Mouse (Mus musculus): ENCODE results near the gene Npepps. TPM values are rescaled to one million over a fixed set of nuclear protein-coding genes. Genes with fewer than 3 reads are reported as not detected.
"Not testable (repeated sequence)": the region's sequence is repeated elsewhere in the genome, so short reads cannot be mapped to it uniquely, and the experiment has no call there.

The Npepps gene
- polyA plus RNA-seq, 1 experiment from 2014 or later, result 99.8 TPM

DNA sequence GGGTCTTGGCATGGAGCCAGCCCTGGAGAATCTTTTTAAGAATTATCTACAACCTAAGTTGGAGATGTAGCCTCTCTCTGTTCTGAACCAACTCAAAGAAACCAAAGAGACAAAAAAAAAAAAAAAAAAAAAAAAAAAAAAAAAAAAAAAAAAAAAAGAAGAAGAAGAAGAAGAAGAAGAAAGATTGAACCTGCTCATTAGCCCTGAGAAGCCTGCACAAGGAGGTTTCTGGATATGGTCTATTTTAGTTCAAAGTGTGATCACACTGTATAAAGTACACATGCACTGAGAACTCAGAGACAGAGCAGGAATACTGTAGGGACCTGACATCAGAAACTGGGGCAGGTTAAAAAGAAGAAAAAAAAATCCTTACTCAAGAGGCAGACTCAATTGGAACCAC lies 7.2 kb upstream of the Npepps start:
- Histone ChIP-seq H3K27me3 (no peaks in the 10 kb centered on the region), H3K4me1 (peaks cover 8% of the 10 kb centered on the region; the same call in 1 of the 2 replicates), H3K9me3 (no peaks in the 10 kb centered on the region), H3K36me3 (no peaks in the 10 kb centered on the region), H3K4me3 (no peak overlapping the region), H3K27ac (no peak overlapping the region), H3K4me2 (replicated peaks) (no peak overlapping the region), H3K9ac (no peak overlapping the region)
- no peak for ATAC-seq (ENCODE audit: insufficient number of reproducible peaks, insufficient read depth, low FRiP score, low TSS enrichment)

GRCm38 (mm10) chr11:97286973-97287372 lies 6.5 kb upstream of the Npepps start:
- no peaks in the 10 kb centered on the region for H3K36me3 ChIP-seq
- no peaks in the 10 kb centered on the region for H3K9me3 ChIP-seq
- no peak overlapping the region for H3K27ac ChIP-seq
- H3K4me2 ChIP-seq (replicated peaks), result no peak overlapping the region
- H3K9ac ChIP-seq, result no peak overlapping the region
- ATAC-seq (ENCODE audit: insufficient number of reproducible peaks, insufficient read depth, low FRiP score, low TSS enrichment), result no peak
- H3K27me3 ChIP-seq, result no peaks in the 10 kb centered on the region
- WGBS, result 45% methylated on average over 6 of the region's 6 CpGs
- H3K4me1 ChIP-seq, result peaks cover 8% of the 10 kb centered on the region; the same call in 1 of the 2 replicates
- no peak overlapping the region for H3K4me3 ChIP-seq

GRCm38 (mm10) chr11:97285852-97286775 lies 5.7 kb upstream of the Npepps start:
- no peak for ATAC-seq (ENCODE audit: insufficient number of reproducible peaks, insufficient read depth, low FRiP score, low TSS enrichment)
- no peak overlapping the region for H3K9ac ChIP-seq
- H3K9me3 ChIP-seq, result no peaks in the 10 kb centered on the region
- no peaks in the 10 kb centered on the region for H3K36me3 ChIP-seq
- no peak overlapping the region for H3K4me2 ChIP-seq (replicated peaks)
- 67% methylated on average over 9 of the region's 9 CpGs for WGBS
- no peaks in the 10 kb centered on the region for H3K27me3 ChIP-seq
- H3K4me3 ChIP-seq, result no peak overlapping the region
- no peak overlapping the region for H3K27ac ChIP-seq
- H3K4me1 ChIP-seq, result peaks cover 8% of the 10 kb centered on the region; the same call in 1 of the 2 replicates

- no peak overlapping the region for H3K9ac ChIP-seq
- no peak overlapping the region for H3K4me3 ChIP-seq
- ATAC-seq (ENCODE audit: insufficient number of reproducible peaks, insufficient read depth, low FRiP score, low TSS enrichment), result no peak
- H3K27me3 ChIP-seq, result no peaks in the 10 kb centered on the region
- H3K4me1 ChIP-seq, result peaks cover 6% of the 10 kb centered on the region; the same call in 1 of the 2 replicates
- no peak overlapping the region for H3K27ac ChIP-seq
- H3K36me3 ChIP-seq, result no peaks in the 10 kb centered on the region
- no peak overlapping the region for H3K4me2 ChIP-seq (replicated peaks)
- WGBS, result 71% methylated on average over 4 of the region's 4 CpGs
- no peaks in the 10 kb centered on the region for H3K9me3 ChIP-seq
These were observed 4.4 kb upstream of the Npepps start for GRCm38 (mm10) chr11:97284854-97285253.

DNA sequence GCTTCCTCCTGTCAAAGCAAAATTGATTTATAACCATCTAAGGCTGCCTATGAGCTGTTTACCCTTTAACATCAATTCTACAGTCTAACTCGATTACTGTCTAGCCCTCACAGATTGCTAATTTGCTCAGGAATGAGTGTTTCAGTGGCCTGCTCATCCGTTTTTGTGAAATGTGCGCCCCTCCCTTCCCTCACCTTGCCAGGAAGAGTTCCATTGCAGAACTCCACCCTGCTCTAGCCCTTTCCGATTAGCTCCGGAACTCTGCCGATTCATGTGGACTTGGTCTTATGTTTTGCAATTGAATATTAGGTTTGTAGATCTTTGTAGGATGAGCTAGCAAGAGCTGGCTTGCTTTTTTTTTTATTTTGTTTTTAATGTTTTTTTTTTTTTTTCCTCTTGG lies 1.7 kb upstream of the Npepps start:
- 86% methylated on average over 6 of the region's 6 CpGs for WGBS

DNA sequence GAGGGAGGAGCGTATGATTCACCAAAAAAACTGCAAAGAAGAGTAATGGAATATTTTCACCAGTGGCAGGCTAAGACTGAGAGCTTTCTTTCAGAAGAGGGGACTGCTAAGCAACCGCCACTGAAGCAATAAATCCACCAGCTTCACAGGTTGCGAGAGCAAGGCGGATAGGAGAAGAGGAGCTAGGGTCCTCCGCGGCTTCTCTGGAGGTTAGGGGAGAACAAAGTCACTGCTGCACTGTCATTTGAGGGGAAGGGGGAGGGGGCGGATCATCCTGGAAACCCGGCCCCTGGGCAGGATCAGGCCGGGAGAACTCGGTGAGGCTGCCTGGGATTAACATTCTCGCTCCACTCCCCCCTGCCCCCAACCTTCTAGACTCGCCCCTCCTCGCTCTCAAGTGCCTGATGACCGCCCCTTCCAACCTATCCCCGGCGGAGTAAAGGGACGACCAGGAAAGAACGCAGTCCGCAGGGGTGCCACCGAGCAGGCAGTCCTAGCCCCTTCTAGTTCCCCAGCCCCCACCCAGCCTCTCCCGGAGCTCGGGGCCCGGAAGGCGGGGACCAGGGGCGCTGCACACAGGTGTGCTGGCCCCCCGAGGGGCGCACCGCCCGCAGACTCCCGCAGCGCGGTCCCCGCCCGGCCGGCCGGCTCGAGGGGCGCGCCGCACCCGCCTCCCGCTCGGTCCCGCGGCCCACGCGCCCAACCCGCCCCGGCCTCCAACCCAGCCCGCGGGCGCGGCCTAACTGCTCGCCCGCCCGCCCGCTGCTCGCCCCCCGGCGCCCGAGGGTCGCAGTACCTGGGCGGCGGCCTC lies 828 bp downstream of the Npepps start:
- Histone ChIP-seq H3K27ac (peak overlapping the region; percentile 96), H3K4me2 (replicated peaks) (peak overlapping the region; percentile 72), H3K4me1 (peaks cover 14% of the 10 kb centered on the region), H3K36me3 (no peaks in the 10 kb centered on the region), H3K9me3 (no peaks in the 10 kb centered on the region), H3K9ac (peak overlapping the region; percentile 97), H3K4me3 (peak overlapping the region; percentile 99), H3K27me3 (no peaks in the 10 kb centered on the region)
- under 1% methylated on average over 40 of the region's 64 CpGs for WGBS
- ATAC-seq (ENCODE audit: insufficient number of reproducible peaks, insufficient read depth, low FRiP score, low TSS enrichment), result peak; percentile 82

More for the DNA sequence above, 1.7 kb upstream of the Npepps start:
- H3K27me3 ChIP-seq, result no peaks in the 10 kb centered on the region
- H3K36me3 ChIP-seq, result no peaks in the 10 kb centered on the region
- no peak for ATAC-seq (ENCODE audit: insufficient number of reproducible peaks, insufficient read depth, low FRiP score, low TSS enrichment)
- no peak overlapping the region for H3K4me2 ChIP-seq (replicated peaks)
- no peak overlapping the region for H3K9ac ChIP-seq
- no peak overlapping the region for H3K4me3 ChIP-seq
- no peak overlapping the region for H3K27ac ChIP-seq
- no peaks in the 10 kb centered on the region for H3K9me3 ChIP-seq
- peaks cover 16% of the 10 kb centered on the region for H3K4me1 ChIP-seq

- peak overlapping the region; percentile 97 for H3K9ac ChIP-seq
- peaks cover 14% of the 10 kb centered on the region for H3K4me1 ChIP-seq
- peak overlapping the region; percentile 72 for H3K4me2 ChIP-seq (replicated peaks)
- WGBS, result 21% methylated on average over 11 of the region's 11 CpGs
- no peaks in the 10 kb centered on the region for H3K27me3 ChIP-seq
- peak overlapping the region; percentile 99 for H3K4me3 ChIP-seq
- no peaks in the 10 kb centered on the region for H3K9me3 ChIP-seq
- no peak for ATAC-seq (ENCODE audit: insufficient number of reproducible peaks, insufficient read depth, low FRiP score, low TSS enrichment)
- peak overlapping the region; percentile 96 for H3K27ac ChIP-seq
- H3K36me3 ChIP-seq, result no peaks in the 10 kb centered on the region
These were observed 1.4 kb downstream of the Npepps start for GRCm38 (mm10) chr11:97279040-97279404.

- peak overlapping the region; percentile 72 for H3K4me2 ChIP-seq (replicated peaks)
- 77% methylated on average over 6 of the region's 6 CpGs for WGBS
- H3K9me3 ChIP-seq, result no peaks in the 10 kb centered on the region
- H3K4me3 ChIP-seq, result peak overlapping the region; percentile 99
- peak overlapping the region; percentile 97 for H3K9ac ChIP-seq
- peaks cover 14% of the 10 kb centered on the region for H3K4me1 ChIP-seq
- H3K27ac ChIP-seq, result no peak overlapping the region
- no peak for ATAC-seq (ENCODE audit: insufficient number of reproducible peaks, insufficient read depth, low FRiP score, low TSS enrichment)
- no peaks in the 10 kb centered on the region for H3K27me3 ChIP-seq
- H3K36me3 ChIP-seq, result no peaks in the 10 kb centered on the region
These were observed 2.0 kb downstream of the Npepps start for GRCm38 (mm10) chr11:97278456-97278855.

DNA sequence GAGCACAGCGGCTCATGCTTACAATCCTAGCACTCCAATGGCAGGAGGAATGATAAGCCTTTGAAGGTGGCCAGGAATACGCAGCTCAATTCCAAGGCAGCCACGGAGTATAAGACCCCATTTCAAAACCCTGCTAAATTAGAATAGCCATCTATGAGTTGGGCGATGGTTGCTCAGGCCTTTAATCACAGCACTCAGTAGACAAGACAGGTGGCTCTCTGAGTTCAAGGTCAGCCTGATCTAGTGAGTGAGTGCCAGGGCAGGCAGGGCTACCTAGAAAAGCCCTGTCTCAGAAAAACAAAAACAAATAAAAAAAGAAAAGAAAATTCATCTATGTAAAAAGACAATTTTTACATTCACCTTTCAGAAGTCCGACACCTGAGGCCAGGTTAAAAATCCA lies 3.3 kb downstream of the Npepps start:
- WGBS, result 90% methylated on average over 5 of the region's 5 CpGs
- no peak for ATAC-seq (ENCODE audit: insufficient number of reproducible peaks, insufficient read depth, low FRiP score, low TSS enrichment)
- H3K4me2 ChIP-seq (replicated peaks), result no peak overlapping the region

DNA sequence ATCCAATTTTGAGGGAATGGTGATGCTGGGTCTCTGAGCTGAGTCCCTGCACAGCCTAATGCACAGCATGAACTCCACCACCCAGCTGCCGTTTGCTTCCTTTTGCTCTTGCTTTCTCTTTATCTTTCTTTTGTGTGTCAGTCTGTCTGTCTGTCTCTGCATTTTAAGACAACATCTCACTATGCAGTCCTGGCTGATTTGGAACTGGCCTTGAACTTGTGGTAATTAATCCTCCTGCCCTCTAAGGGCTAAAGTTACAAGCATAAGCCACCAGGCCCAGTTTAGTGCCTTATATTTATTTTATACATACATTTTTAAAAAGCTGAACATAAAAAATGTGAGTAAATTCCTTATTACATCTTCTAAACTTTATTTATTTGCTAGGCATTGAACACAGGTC lies 4.4 kb downstream of the Npepps start:
- Histone ChIP-seq H3K9me3 (no peaks in the 10 kb centered on the region), H3K27ac (no peak overlapping the region), H3K4me2 (replicated peaks) (no peak overlapping the region), H3K27me3 (no peaks in the 10 kb centered on the region), H3K4me3 (no peak overlapping the region), H3K4me1 (peaks cover 14% of the 10 kb centered on the region), H3K9ac (no peak overlapping the region), H3K36me3 (no peaks in the 10 kb centered on the region)
- WGBS, result 74% methylated on average over 1 of the region's 1 CpGs
- no peak for ATAC-seq (ENCODE audit: insufficient number of reproducible peaks, insufficient read depth, low FRiP score, low TSS enrichment)

More for the DNA sequence above, 3.3 kb downstream of the Npepps start:
- Histone ChIP-seq H3K4me3 (no peak overlapping the region), H3K36me3 (no peaks in the 10 kb centered on the region), H3K27me3 (no peaks in the 10 kb centered on the region), H3K4me1 (peaks cover 14% of the 10 kb centered on the region), H3K9ac (no peak overlapping the region), H3K27ac (no peak overlapping the region), H3K9me3 (no peaks in the 10 kb centered on the region)

DNA sequence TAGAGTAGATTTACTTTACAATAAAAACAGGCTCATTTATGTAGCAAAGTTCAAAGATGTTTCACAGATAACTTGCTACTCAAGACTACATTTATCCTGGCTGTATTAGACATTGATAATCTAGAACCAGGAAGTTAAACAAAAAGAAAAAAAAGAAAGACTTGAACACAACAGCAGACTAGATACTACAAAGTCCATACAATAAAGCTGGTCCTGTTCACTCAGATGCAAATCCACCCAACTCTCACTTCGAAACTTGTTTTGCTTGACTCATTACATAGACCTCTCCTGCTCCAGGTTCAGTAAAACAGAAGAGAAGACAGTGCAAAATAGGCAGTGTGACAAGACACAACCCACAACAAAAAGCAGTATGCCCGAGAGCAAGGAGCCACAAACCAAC lies 5.1 kb downstream of the Npepps start:
- Histone ChIP-seq H3K36me3 (no peaks in the 10 kb centered on the region), H3K9ac (no peak overlapping the region), H3K27me3 (no peaks in the 10 kb centered on the region), H3K4me3 (no peak overlapping the region), H3K4me1 (peaks cover 14% of the 10 kb centered on the region), H3K9me3 (no peaks in the 10 kb centered on the region), H3K27ac (no peak overlapping the region), H3K4me2 (replicated peaks) (no peak overlapping the region)
- WGBS, result 89% methylated on average over 2 of the region's 2 CpGs
- ATAC-seq (ENCODE audit: insufficient number of reproducible peaks, insufficient read depth, low FRiP score, low TSS enrichment), result no peak

GRCm38 (mm10) chr11:97274947-97275346 lies 5.5 kb downstream of the Npepps start:
- not testable (repeated sequence) for H3K36me3 ChIP-seq; H3K9ac ChIP-seq; ATAC-seq (ENCODE audit: insufficient number of reproducible peaks, insufficient read depth, low FRiP score, low TSS enrichment); H3K27ac ChIP-seq; H3K27me3 ChIP-seq; H3K4me2 ChIP-seq (replicated peaks); H3K4me3 ChIP-seq; H3K9me3 ChIP-seq
- H3K4me1 ChIP-seq, result peaks cover 14% of the 10 kb centered on the region
- WGBS, result 94% methylated on average over 6 of the region's 6 CpGs
